Mouse (Mus musculus) E14TG2a.4 (cell line): ENCODE measurements at regions not wholly inside any gene's neighbourhood (a gene's known extent, or its start where the extent isn't known, plus 50 kb on each side); places are given as distances from the start of the nearest gene placed in this dataset.
"Not testable (repeated sequence)": the region's sequence is repeated elsewhere in the genome, so short reads cannot be mapped to it uniquely, and the experiment has no call there.

Experiments
- H3K27me3 ChIP-seq: 2 replicates; pipeline ENCODE4 v1.6.1; 2014; ENCODE audit warnings: low read length, control low read depth; ENCODE audit not compliant: insufficient read depth
- H3K36me3 ChIP-seq: 2 replicates; pipeline ENCODE4 v1.6.1; 2014; ENCODE audit warnings: low read length, control low read depth; ENCODE audit not compliant: insufficient read depth
- H3K4me1 ChIP-seq: replicated peaks from 2 replicates; pipeline ENCODE4 v1.6.1; 2014; ENCODE audit warnings: low read depth, low read length, control low read depth
- H3K4me3 ChIP-seq: replicated peaks from 2 replicates; pipeline ENCODE4 v1.5.1; 2014; ENCODE audit warnings: mild to moderate bottlenecking, low read length
- H3K9me3 ChIP-seq: 2 replicates; pipeline ENCODE4 v1.6.1; 2014; ENCODE audit warnings: low read length, control low read depth
- CTCF ChIP-seq: conservative IDR thresholded peaks from 2 replicates; pipeline ENCODE4 v1.5.1; 2014; ENCODE audit warnings: low read length
- NANOG ChIP-seq: IDR thresholded peaks from 2 replicates; pipeline ENCODE4 v1.6.1; 2014; ENCODE audit warnings: borderline replicate concordance, low read length, mixed read lengths
- POU5F1 ChIP-seq: IDR thresholded peaks from 2 replicates; pipeline ENCODE4 v1.6.1; 2014; ENCODE audit warnings: low read length, borderline replicate concordance

GRCm38 (mm10) chr14:14515363-14515762 is 114.3 kb downstream of the Olfr721-ps1 start:
- H3K36me3 ChIP-seq = no peaks in the 10 kb centered on the region
- no peak overlapping the region for H3K4me3 ChIP-seq
- no peaks in the 10 kb centered on the region for H3K27me3 ChIP-seq
- no peaks in the 10 kb centered on the region for H3K4me1 ChIP-seq
- no peak for TF ChIP-seq POU5F1
- no peak for TF ChIP-seq CTCF
- no peak for TF ChIP-seq NANOG
- peaks cover 6% of the 10 kb centered on the region; the same call in 1 of the 2 replicates for H3K9me3 ChIP-seq

- no peaks in the 10 kb centered on the region for H3K36me3 ChIP-seq
- H3K4me3 ChIP-seq = no peak overlapping the region
- no peaks in the 10 kb centered on the region for H3K4me1 ChIP-seq
- peaks cover 3% of the 10 kb centered on the region; the same call in 1 of the 2 replicates for H3K9me3 ChIP-seq
- no peaks in the 10 kb centered on the region for H3K27me3 ChIP-seq
- no peak for TF ChIP-seq POU5F1
Measured at GRCm38 (mm10) chr14:14515918-14516317, 114.8 kb downstream of the Olfr721-ps1 start.

- Histone ChIP-seq H3K9me3 (no peaks in the 10 kb centered on the region), H3K4me3 (no peak overlapping the region), H3K27me3 (no peaks in the 10 kb centered on the region), H3K4me1 (no peaks in the 10 kb centered on the region), H3K36me3 (no peaks in the 10 kb centered on the region)
- TF ChIP-seq NANOG (no peak), CTCF (no peak), POU5F1 (no peak)
Measured at GRCm38 (mm10) chr14:14518027-14518426, 116.9 kb downstream of the Olfr721-ps1 start.

- H3K4me3 ChIP-seq = no peak overlapping the region
- H3K9me3 ChIP-seq = no peaks in the 10 kb centered on the region
- no peaks in the 10 kb centered on the region for H3K36me3 ChIP-seq
- TF ChIP-seq CTCF (no peak), NANOG (no peak), POU5F1 (no peak)
- no peaks in the 10 kb centered on the region for H3K27me3 ChIP-seq
- no peaks in the 10 kb centered on the region for H3K4me1 ChIP-seq
Measured at GRCm38 (mm10) chr14:14518841-14519240, 117.7 kb downstream of the Olfr721-ps1 start.

- Histone ChIP-seq H3K4me3 (no peak overlapping the region), H3K4me1 (no peaks in the 10 kb centered on the region), H3K36me3 (no peaks in the 10 kb centered on the region), H3K9me3 (no peaks in the 10 kb centered on the region), H3K27me3 (no peaks in the 10 kb centered on the region)
- TF ChIP-seq NANOG (no peak), CTCF (no peak), POU5F1 (no peak)
Measured at GRCm38 (mm10) chr14:14520195-14520594, 119.1 kb downstream of the Olfr721-ps1 start.

- not testable (repeated sequence) for H3K9me3 ChIP-seq, H3K27me3 ChIP-seq, H3K4me3 ChIP-seq, H3K36me3 ChIP-seq, H3K4me1 ChIP-seq
Measured at GRCm38 (mm10) chr14:14521331-14521730, 120.2 kb downstream of the Olfr721-ps1 start.

GRCm38 (mm10) chr14:14525225-14525624 is 124.1 kb downstream of the Olfr721-ps1 start:
- TF ChIP-seq CTCF = no peak
- TF ChIP-seq NANOG = no peak
- Histone ChIP-seq H3K4me1 (no peaks in the 10 kb centered on the region), H3K27me3 (no peaks in the 10 kb centered on the region), H3K36me3 (no peaks in the 10 kb centered on the region), H3K9me3 (no peaks in the 10 kb centered on the region), H3K4me3 (no peak overlapping the region)

- Histone ChIP-seq H3K9me3 (peaks cover 6% of the 10 kb centered on the region; the same call in 1 of the 2 replicates), H3K36me3 (no peaks in the 10 kb centered on the region)
- TF ChIP-seq NANOG (no peak), POU5F1 (no peak), CTCF (no peak)
Measured at GRCm38 (mm10) chr14:14528437-14528836, 127.3 kb downstream of the Olfr721-ps1 start.

GRCm38 (mm10) chr14:14541206-14541605 is 140.1 kb downstream of the Olfr721-ps1 start:
- H3K4me1 ChIP-seq = no peaks in the 10 kb centered on the region
- H3K36me3 ChIP-seq = no peaks in the 10 kb centered on the region
- H3K4me3 ChIP-seq = no peak overlapping the region
- H3K9me3 ChIP-seq = peaks cover 12% of the 10 kb centered on the region
- H3K27me3 ChIP-seq = no peaks in the 10 kb centered on the region
- TF ChIP-seq NANOG = no peak
- no peak for TF ChIP-seq CTCF
- TF ChIP-seq POU5F1 = no peak

More at GRCm38 (mm10) chr14:14528437-14528836, 127.3 kb downstream of the Olfr721-ps1 start:
- H3K27me3 ChIP-seq = no peaks in the 10 kb centered on the region
- no peak overlapping the region for H3K4me3 ChIP-seq
- H3K4me1 ChIP-seq = no peaks in the 10 kb centered on the region

- H3K27me3 ChIP-seq = no peaks in the 10 kb centered on the region
- TF ChIP-seq POU5F1 (no peak), CTCF (no peak), NANOG (no peak)
- no peaks in the 10 kb centered on the region for H3K36me3 ChIP-seq
- H3K4me3 ChIP-seq = no peak overlapping the region
- peaks cover 12% of the 10 kb centered on the region for H3K9me3 ChIP-seq
- no peaks in the 10 kb centered on the region for H3K4me1 ChIP-seq
Measured at GRCm38 (mm10) chr14:14541705-14542104, 140.6 kb downstream of the Olfr721-ps1 start.
